Mouse (Mus musculus) mesoderm, embryonic 11.5 days (tissue): Measurements from ENCODE around the gene Nol8.

Experiments
- DNase-seq: peaks from one replicate; pipeline ENCODE4 v3.0.0-alpha.2; 2012; ENCODE audit warnings: low read depth, low spot score

The Nol8 gene

DNA sequence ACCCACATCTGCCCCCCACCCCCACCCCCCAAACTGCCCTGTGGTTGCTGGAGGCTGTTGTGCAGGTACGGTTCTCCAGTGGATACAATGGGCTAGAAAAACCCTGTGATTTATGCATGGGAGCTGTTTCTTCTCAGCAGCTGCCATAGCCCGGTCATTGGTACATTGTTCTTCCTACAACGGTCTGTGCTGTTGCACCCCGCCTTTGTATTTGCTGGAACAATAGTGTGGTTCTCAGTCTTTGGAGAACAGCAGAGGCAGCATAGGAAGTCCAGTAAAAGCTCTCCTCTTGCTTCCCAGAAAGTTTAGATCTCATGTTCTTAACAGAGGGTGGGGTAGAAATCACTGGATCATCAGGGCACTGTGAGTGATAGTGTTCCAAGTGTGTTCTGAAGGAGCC lies 31.4 kb downstream of the Nol8 start:
- no peak for DNase-seq

DNA sequence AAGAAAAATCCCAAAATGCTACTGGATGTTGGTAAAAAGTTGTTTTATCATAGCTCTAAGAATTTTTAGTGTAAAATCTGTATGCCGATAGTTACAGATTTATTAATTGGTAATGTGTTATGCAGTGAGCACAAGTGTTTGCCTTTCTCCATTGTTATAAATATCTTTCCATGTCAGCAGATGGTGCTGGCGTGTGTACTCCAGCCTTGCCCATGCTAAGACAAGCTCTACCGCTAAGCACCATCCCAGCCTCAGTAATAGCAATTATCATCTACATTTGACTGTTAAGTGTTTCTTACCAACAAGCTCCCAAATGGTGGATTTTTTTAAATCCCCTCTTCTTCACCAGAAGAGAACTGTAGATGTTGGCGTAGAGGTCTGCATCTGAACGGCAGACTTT lies 38.2 kb downstream of the Nol8 start:
- DNase-seq, result no peak

DNA sequence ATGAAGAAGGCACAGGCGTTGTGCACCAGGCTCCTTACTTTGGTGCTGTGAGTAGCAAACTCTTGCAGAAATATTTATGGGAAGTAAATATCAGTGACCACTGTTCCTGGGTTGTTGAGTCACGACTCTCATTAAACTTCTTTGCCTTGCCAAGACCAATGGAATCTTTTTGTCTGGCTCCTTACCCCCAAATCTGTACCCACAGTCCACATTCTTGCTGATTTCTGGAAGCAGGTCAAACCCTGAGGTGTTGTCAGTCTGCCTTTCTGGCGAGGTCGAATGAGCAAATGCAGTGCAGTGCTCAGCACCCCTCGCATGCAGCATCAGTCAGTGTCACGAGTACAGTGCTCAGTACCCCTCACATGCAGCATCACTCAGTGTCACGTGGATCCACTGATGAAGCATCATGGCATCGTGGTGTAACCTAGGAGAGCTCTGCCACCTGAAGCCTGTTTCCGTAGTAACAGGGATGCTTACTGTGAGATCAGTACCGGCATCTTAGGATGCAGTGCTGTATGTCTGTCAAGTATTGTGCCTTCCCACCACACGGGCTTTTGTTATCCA lies 50.4 kb downstream of the Nol8 start:
- no peak for DNase-seq

DNA sequence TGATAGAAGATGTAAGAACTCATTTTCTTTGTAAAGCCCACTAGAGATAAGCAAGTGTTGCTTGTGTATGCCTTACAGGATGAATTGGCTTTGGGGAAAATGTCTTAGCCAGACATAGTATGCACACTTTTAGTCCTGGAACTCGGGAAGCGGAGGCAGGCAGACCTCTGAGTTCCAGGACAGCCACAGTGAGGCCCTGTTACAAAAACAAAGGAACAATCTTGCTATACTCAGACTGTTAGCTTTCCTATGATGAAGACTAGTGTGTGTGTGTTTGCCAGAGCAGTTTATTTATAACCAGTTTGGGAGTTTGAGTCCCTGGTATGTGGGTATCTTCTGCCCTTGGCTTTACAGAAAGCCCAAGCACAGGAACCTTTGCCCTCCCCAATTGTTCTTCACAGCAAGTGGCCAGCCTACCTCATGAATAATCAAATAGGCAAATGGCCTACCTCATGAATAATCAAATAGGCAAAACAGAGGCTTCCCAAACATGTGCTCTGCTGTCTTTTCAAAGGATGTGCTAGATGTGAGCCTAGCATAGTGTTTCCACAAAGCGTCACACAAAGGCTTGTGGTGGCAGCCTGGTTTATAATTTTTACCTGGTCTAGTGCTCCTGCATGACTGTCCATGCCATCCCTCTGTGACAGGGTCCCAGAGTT lies 53.3 kb downstream of the Nol8 start:
- DNase-seq, result peak; percentile 47

DNA sequence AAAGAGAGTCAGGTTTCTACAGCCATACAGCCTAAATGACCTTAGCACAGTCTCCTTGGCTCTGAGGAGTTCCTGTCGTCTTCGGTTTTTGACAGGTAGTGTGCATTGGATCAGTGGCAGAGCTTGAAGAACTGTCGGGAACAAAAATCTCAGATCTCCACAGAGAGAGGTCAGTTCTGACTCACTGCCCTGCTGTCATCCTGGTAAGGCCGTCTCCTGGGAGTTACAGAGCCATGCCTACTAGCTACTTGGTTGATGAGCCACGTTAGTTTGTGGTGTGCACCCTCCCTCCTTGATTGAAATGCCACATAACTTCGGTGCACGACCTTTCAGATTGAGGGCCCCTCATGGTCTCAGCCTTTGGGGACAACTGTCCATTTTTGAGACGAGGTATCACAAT lies 55.4 kb downstream of the Nol8 start:
- DNase-seq, result no peak

DNA sequence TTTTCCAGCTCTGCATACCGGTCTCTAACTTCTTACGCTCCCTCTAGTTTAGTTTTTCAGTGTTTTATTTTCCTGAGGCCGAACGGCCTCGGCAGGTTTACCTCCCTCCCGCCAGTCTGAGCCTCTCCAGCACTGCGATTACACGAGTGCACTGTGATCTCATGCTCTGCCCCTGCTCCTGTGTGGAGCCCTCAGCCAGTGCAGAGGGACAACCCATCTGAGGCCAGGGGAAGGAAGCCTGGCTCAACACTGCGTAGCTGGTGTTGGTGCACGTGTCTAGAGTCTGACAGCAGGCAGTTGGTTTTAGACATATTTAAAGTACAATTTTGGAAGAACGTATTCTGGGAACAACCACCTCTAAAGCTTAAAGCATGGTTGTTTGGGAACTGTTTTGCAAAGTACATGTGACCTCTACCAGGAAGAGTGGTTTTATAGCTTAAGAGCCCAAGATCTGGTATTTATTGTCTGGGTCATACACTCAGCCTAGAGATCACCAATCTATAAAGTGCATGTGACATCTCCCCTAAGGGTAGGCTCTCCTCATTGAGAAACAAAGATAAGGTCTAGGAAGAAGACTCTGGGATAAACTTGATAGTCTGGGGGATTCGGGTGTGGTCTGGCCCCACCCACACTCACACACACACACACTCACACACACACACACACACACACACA lies 59.3 kb downstream of the Nol8 start:
- no peak for DNase-seq

DNA sequence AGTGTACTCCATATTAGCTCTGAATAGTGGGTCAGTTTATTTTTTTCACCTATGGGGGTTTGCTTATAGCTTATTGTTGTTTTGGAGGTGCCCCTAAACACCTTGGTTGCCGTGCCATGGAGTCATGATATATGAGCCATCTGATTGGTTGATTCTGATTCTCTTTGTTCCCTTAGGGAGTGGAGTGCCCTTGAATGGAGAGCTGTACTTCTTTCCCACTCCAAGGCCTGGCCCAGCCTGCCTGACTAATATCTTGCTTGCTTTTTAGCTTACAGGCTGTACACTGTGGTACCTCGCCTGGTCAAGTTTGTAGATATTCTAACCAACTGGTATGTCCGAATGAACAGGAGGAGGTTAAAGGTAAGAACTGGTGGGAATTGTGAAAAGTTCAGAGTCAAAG lies 66.4 kb downstream of the Nol8 start:
- no peak for DNase-seq
